Mouse (Mus musculus) hindbrain, embryonic 13.5 days (tissue): ENCODE measurements around the gene Ccl6. TPM values are rescaled to one million over a fixed set of nuclear protein-coding genes. Genes with fewer than 3 reads are reported as not detected.

Experiments
- ATAC-seq: fragments of 200-750 bp; cut with Nextera tagmentation; 2 replicates; pipeline ENCODE4 v1.8.0; 2017; ENCODE audit warnings: moderate TSS enrichment; ENCODE audit not compliant: low FRiP score
- H3K27ac ChIP-seq: fragments of 300-500 bp; sonication (generic); 2 replicates; pipeline ENCODE4 v1.5.1; 2015; ENCODE audit warnings: inconsistent platforms, mild to moderate bottlenecking, moderate library complexity
- H3K27me3 ChIP-seq: fragments of 300-500 bp; sonication (generic); 2 replicates; pipeline ENCODE4 v1.6.1; 2015; ENCODE audit warnings: mild to moderate bottlenecking, inconsistent platforms
- H3K36me3 ChIP-seq: fragments of 300-500 bp; sonication (generic); 2 replicates; pipeline ENCODE4 v1.6.1; 2015; ENCODE audit warnings: mild to moderate bottlenecking, inconsistent platforms
- H3K4me1 ChIP-seq: fragments of 300-500 bp; sonication (generic); replicated peaks from 2 replicates; pipeline ENCODE4 v1.6.1; 2015; ENCODE audit warnings: inconsistent platforms
- H3K4me2 ChIP-seq: fragments of 300-500 bp; sonication (generic); 2 replicates; pipeline ENCODE4 v1.6.1; 2015; ENCODE audit warnings: inconsistent platforms, mild to moderate bottlenecking, moderate library complexity
- H3K4me3 ChIP-seq: fragments of 300-500 bp; sonication (generic); 2 replicates; pipeline ENCODE4 v1.5.1; 2015; ENCODE audit warnings: mild to moderate bottlenecking, inconsistent platforms
- H3K9ac ChIP-seq: fragments of 300-500 bp; sonication (generic); 2 replicates; pipeline ENCODE4 v1.6.1; 2015; ENCODE audit warnings: mild to moderate bottlenecking, inconsistent platforms
- H3K9me3 ChIP-seq: fragments of 300-500 bp; sonication (generic); 2 replicates; pipeline ENCODE4 v1.6.1; 2016; ENCODE audit warnings: inconsistent platforms
- WGBS: fragments of 180-500 bp; shearing (Covaris S2); methylation state at CpG from one replicate; pipeline ENCODE4 v1.1.7; 2015; 5-methylcytosine and 5-hydroxymethylcytosine counted together
- polyA plus RNA-seq: library from polyadenylated mRNA; unstranded; fragments of >200 nt; fragmentation: Nextera tagmentation; extraction: Ambion mirVana; gene quantifications from 2 replicates; pipeline ENCODE4 v1.2.1, GENCODE M21; 2015

Gene Ccl6
- polyA plus RNA-seq, 1 experiment from 2014 or later, result 2.7 TPM

GRCm38 (mm10) chr11:83544214-83544613 is 48.7 kb downstream of the Ccl6 start:
- 72% methylated on average over 3 of the region's 3 CpGs for WGBS
- ATAC-seq, result no peak
- H3K9ac ChIP-seq, result no peak overlapping the region

GRCm38 (mm10) chr11:83541415-83541814 is 51.5 kb downstream of the Ccl6 start:
- no peak overlapping the region for H3K4me3 ChIP-seq
- H3K36me3 ChIP-seq, result no peaks in the 10 kb centered on the region; the same call in 1 of the 2 replicates
- H3K27ac ChIP-seq, result no peak overlapping the region
- ATAC-seq, result no peak
- H3K9ac ChIP-seq, result no peak overlapping the region
- no peaks in the 10 kb centered on the region for H3K27me3 ChIP-seq
- H3K4me1 ChIP-seq, result no peaks in the 10 kb centered on the region
- H3K4me2 ChIP-seq, result no peak overlapping the region
- WGBS, result 87% methylated on average over 3 of the region's 3 CpGs
- H3K9me3 ChIP-seq, result no peaks in the 10 kb centered on the region

More at GRCm38 (mm10) chr11:83544214-83544613, 48.7 kb downstream of the Ccl6 start:
- Histone ChIP-seq H3K36me3 (no peaks in the 10 kb centered on the region; the same call in 1 of the 2 replicates), H3K4me3 (no peak overlapping the region), H3K27ac (no peak overlapping the region), H3K9me3 (no peaks in the 10 kb centered on the region), H3K4me1 (no peaks in the 10 kb centered on the region), H3K27me3 (no peaks in the 10 kb centered on the region), H3K4me2 (no peak overlapping the region)

GRCm38 (mm10) chr11:83540931-83541330 is 52.0 kb downstream of the Ccl6 start:
- Histone ChIP-seq H3K4me1 (no peaks in the 10 kb centered on the region), H3K27me3 (no peaks in the 10 kb centered on the region), H3K27ac (no peak overlapping the region), H3K9ac (no peak overlapping the region), H3K4me2 (no peak overlapping the region), H3K4me3 (no peak overlapping the region), H3K36me3 (no peaks in the 10 kb centered on the region; the same call in 1 of the 2 replicates), H3K9me3 (no peaks in the 10 kb centered on the region)
- WGBS, result 88% methylated on average over 2 of the region's 2 CpGs
- ATAC-seq, result no peak

- Histone ChIP-seq H3K36me3 (no peaks in the 10 kb centered on the region; the same call in 1 of the 2 replicates), H3K4me1 (peaks cover 6% of the 10 kb centered on the region), H3K4me3 (no peak overlapping the region), H3K27me3 (no peaks in the 10 kb centered on the region), H3K4me2 (no peak overlapping the region), H3K9me3 (no peaks in the 10 kb centered on the region), H3K27ac (no peak overlapping the region), H3K9ac (no peak overlapping the region)
- 86% methylated on average over 3 of the region's 3 CpGs for WGBS
- no peak for ATAC-seq
Observed at GRCm38 (mm10) chr11:83538705-83539314, 54.1 kb downstream of the Ccl6 start.

Other genes starting within 250 kb of the Ccl6 start
- gene Rasl10b, start 183.9 kb downstream of the Ccl6 start, polyA plus RNA-seq, result 22.2 and 22.5 TPM in 2 replicates
- gene Gas2l2, start 163.6 kb downstream of the Ccl6 start, polyA plus RNA-seq, result 0.43 and 1.4 TPM in 2 replicates
- 0.48 TPM in 1 of 2 replicates, not detected in the other for gene 1700020L24Rik, start 155.4 kb downstream of the Ccl6 start, polyA plus RNA-seq
- 3.5 and 3.8 TPM in 2 replicates for gene Mmp28, start 130.0 kb downstream of the Ccl6 start, polyA plus RNA-seq
- 14.7 and 16.4 TPM in 2 replicates for gene Taf15, start 120.0 kb downstream of the Ccl6 start, polyA plus RNA-seq
- gene Heatr9, start 70.9 kb downstream of the Ccl6 start, polyA plus RNA-seq, result not detected in 2 replicates
- gene Ccl5, start 62.6 kb downstream of the Ccl6 start, polyA plus RNA-seq, result not detected in 2 replicates
- gene Ccl9, start 14.5 kb downstream of the Ccl6 start, polyA plus RNA-seq, result 1.9 and 4.1 TPM in 2 replicates
- not detected in 2 replicates for gene Rpl9-ps1, start 52.5 kb upstream of the Ccl6 start, polyA plus RNA-seq
- 1.6 and 1.8 TPM in 2 replicates for gene Ccl3, start 56.3 kb upstream of the Ccl6 start, polyA plus RNA-seq
- 0.53 and 0.71 TPM in 2 replicates for gene Ccl4, start 69.5 kb upstream of the Ccl6 start, polyA plus RNA-seq
- 0.35 TPM in 1 of 2 replicates, not detected in the other for gene Wfdc17, start 110.9 kb upstream of the Ccl6 start, polyA plus RNA-seq
- not detected in 2 replicates for gene Wfdc18, start 115.9 kb upstream of the Ccl6 start, polyA plus RNA-seq
- 0.53 TPM in 1 of 2 replicates, not detected in the other for gene Wfdc21, start 153.9 kb upstream of the Ccl6 start, polyA plus RNA-seq
- gene Heatr6, start 160.6 kb upstream of the Ccl6 start, polyA plus RNA-seq, result 36.0 and 39.8 TPM in 2 replicates